ENCODE assay signal across 9 mouse cellular contexts in the genomic region with DNA sequence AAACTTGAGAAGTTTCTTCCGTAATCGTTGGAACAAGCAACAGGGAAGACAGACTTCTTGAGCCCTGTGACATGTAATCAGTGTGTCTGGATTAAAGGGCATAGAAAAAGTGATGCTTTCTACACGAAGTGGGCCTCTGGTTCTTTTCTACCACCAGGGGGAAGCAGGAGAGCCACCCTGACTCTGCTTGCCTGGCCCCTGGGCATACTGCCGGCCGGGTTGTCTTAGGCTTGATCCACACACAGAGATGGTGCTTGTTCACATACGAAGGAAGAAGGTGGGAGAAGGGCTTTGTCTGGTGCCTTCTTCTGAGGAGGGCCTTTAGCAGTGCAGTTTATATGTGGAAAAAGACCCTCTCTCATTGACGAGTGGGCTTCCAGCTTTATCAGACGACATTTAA. TPM values are rescaled to one million over a fixed set of nuclear protein-coding genes. Genes with fewer than 3 reads are reported as not detected.
DNase-seq lines count a peak whose midpoint lies in the region; ATAC-seq and TF ChIP-seq lines count a peak whose summit lies in the region.
"Had no signal": no experiment of that assay in that cellular context is flagged by ENCODE, and none has a peak within 500 bp of the region (broad histone marks: within the 10 kb centered on the region; RNA-seq: fewer than 3 reads in every experiment).

No protein-coding gene starts in this region.

- no peak for TF ChIP-seq POLR2A in ES-Bruce4 (IDR thresholded peaks at IDR 0.05; ENCODE audit: insufficient read depth, low read length)

- intact Hi-C loops in heart, postnatal 25 days (cut with DNase I) = loop anchor here (5.0 to 10.0 kb wide), 2 partner anchors 219 to 317 kb away; no protein-coding TSS in a partner anchor

- H3K36me3 ChIP-seq in heart, postnatal 0 days (replicated peaks; ENCODE audit: control insufficient read depth, insufficient read depth, low read length) = no peaks in the 10 kb centered on the region
- no peaks in the 10 kb centered on the region for H3K36me3 ChIP-seq in ES-Bruce4 (ENCODE audit: control insufficient read depth, insufficient read depth, low read length, poor library complexity, severe bottlenecking)
- H3K36me3 ChIP-seq: neural tube, embryonic 13.5 days had no signal

- no peak overlapping the region for H3K4me2 ChIP-seq in heart, postnatal 0 days (ENCODE audit: low read depth, low read length)
- H3K4me2 ChIP-seq: neural tube, embryonic 13.5 days had no signal

- H3K9me3 ChIP-seq in heart, postnatal 0 days (replicated peaks; ENCODE audit: control insufficient read depth, low read length) = no peaks in the 10 kb centered on the region
- no peaks in the 10 kb centered on the region for H3K9me3 ChIP-seq in ES-Bruce4 (replicated peaks; ENCODE audit: control insufficient read depth, insufficient read depth, low read length, poor library complexity, severe bottlenecking)
- H3K9me3 ChIP-seq: neural tube, embryonic 13.5 days had no signal

- H3K4me1 ChIP-seq in heart, postnatal 0 days (ENCODE audit: control insufficient read depth, insufficient read depth) = peaks cover 8% of the 10 kb centered on the region; the same call in 1 of the 2 replicates
- no peaks in the 10 kb centered on the region for H3K4me1 ChIP-seq in ES-Bruce4 (ENCODE audit: control insufficient read depth, insufficient read depth, low read length)

- no peak overlapping the region for H3K4me3 ChIP-seq in heart, postnatal 0 days (ENCODE audit: low read depth, low read length)
- no peak overlapping the region for H3K4me3 ChIP-seq in ES-Bruce4 (ENCODE audit: low read depth, low read length)
- H3K4me3 ChIP-seq: neural tube, embryonic 13.5 days had no signal

- no peak overlapping the region for H3K9ac ChIP-seq in heart, postnatal 0 days (replicated peaks; ENCODE audit: low read depth, low read length)
- H3K9ac ChIP-seq in ES-Bruce4 (ENCODE audit: low read depth, poor library complexity, severe bottlenecking) = no peak overlapping the region
- H3K9ac ChIP-seq: neural tube, embryonic 13.5 days had no signal

- 36% methylated on average over 8 of the region's 8 CpGs for WGBS in heart, postnatal 0 days

- peak; percentile 83 for TF ChIP-seq CTCF in heart, postnatal 0 days (IDR thresholded peaks at IDR 0.05; ENCODE audit: low read depth)
- peak; percentile 22 for TF ChIP-seq CTCF in ES-Bruce4 (IDR thresholded peaks at IDR 0.05; ENCODE audit: low read depth, low read length)

- H3K27me3 ChIP-seq in heart, postnatal 0 days (ENCODE audit: control insufficient read depth, insufficient read depth, low read length) = peaks cover 30% of the 10 kb centered on the region
- H3K27me3 ChIP-seq in ES-Bruce4 (ENCODE audit: control insufficient read depth, insufficient read depth, low read length, poor library complexity, severe bottlenecking) = no peaks in the 10 kb centered on the region
- H3K27me3 ChIP-seq: neural tube, embryonic 13.5 days had no signal

- TF ChIP-seq EP300 in heart, postnatal 0 days (IDR thresholded peaks at IDR 0.05; ENCODE audit: low read depth) = no peak
- no peak for TF ChIP-seq EP300 in ES-Bruce4 (IDR thresholded peaks at IDR 0.05; ENCODE audit: insufficient read depth, low read depth, low read length)

- H3K27ac ChIP-seq in heart, postnatal 0 days (ENCODE audit: low read depth) = no peak overlapping the region
- no peak overlapping the region for H3K27ac ChIP-seq in ES-Bruce4 (ENCODE audit: insufficient read depth, low read length)
- H3K27ac ChIP-seq: neural tube, embryonic 13.5 days had no signal

- DNase-seq in heart, postnatal 0 days (ENCODE audit: low spot score) = peak; percentile 49
- no peak for DNase-seq in heart, postnatal 25 days (ENCODE audit: low spot score)
- DNase-seq in cerebellum, adult 9-11 months = peak; percentile 64
- peak; percentile 65 for DNase-seq in kidney, postnatal 10 days
- DNase-seq in right cerebral cortex, adult 2 months (ENCODE audit: low spot score in 2 of 2) = no peak
- DNase-seq in right cerebral cortex, postnatal 25 days = no peak
- no peak for DNase-seq in natural killer cell, adult 2 months (ENCODE audit: low spot score in 2 of 2)

- 0 out of 2 replicates have a peak, but pooled peaks have one; percentile 37 for ATAC-seq in heart, postnatal 0 days (ENCODE audit: insufficient read depth, low read depth)

RNA-seq across cellular contexts. Expression of gene Peli2, which starts 17.5 kb away (rescaled TPM):
- total RNA-seq in heart, postnatal 0 days (2014; rRNA removed; ENCODE audit: low replicate concordance) = 15.4 and 18.2 TPM in 2 replicates
- 2.0 and 2.1 TPM in 2 replicates for polyA plus RNA-seq in heart, postnatal 0 days (2015; fragmentation: Nextera tagmentation; extraction: Ambion mirVana)
- total RNA-seq in heart, postnatal 25 days (2021) = 10 to 100 TPM; 13.5 to 13.9 TPM
- 7.4 and 9.6 TPM in 2 replicates for polyA plus RNA-seq in ES-Bruce4 (2011; ENCODE audit: insufficient read depth, insufficient read length, low read depth, missing spikeins)

Comparison
In these comparisons a context has a peak if more than half of its experiments do, and no peak if none do; other contexts are left out.
1. DNase-seq: peak in heart, postnatal 0 days (single experiment), cerebellum, adult 9-11 months (single experiment) and kidney, postnatal 10 days (single experiment); none in heart, postnatal 25 days (single experiment), right cerebral cortex, adult 2 months (0 of 2), right cerebral cortex, postnatal 25 days (single experiment) and natural killer cell, adult 2 months (0 of 2).